ENCODE assay signal across 8 mouse cellular contexts in genomic region chr12:111536746-111537145, GRCm38 (mm10). TPM values are rescaled to one million over a fixed set of nuclear protein-coding genes. Genes with fewer than 3 reads are reported as not detected.
DNase-seq lines count a peak whose midpoint lies in the region; ATAC-seq and TF ChIP-seq lines count a peak whose summit lies in the region.

No protein-coding gene starts in this region.

- DNase-seq in kidney, adult 2 months = peak; percentile 50
- no peak for DNase-seq in kidney, adult 9 months
- peak; percentile 16 for DNase-seq in brain, embryonic 14.5 days (ENCODE audit: low read depth)
- DNase-seq in thymus, postnatal 0 days (ENCODE audit: low spot score) = no peak
- no peak for DNase-seq in right cerebral cortex, postnatal 4 days

- WGBS in kidney, adult 2 months = 14% methylated on average over 4 of the region's 4 CpGs
- 39% methylated on average over 4 of the region's 4 CpGs for WGBS in hindbrain, embryonic 15.5 days
- WGBS in midbrain, embryonic 15.5 days = 33% methylated on average over 4 of the region's 4 CpGs

- peak overlapping the region; percentile 98 for H3K27ac ChIP-seq in kidney, adult 2 months (ENCODE audit: insufficient read depth, low read depth, low read length)
- peak overlapping the region; percentile 97 for H3K27ac ChIP-seq in hindbrain, embryonic 15.5 days (replicated peaks)
- peak overlapping the region; percentile 92; the same call in 1 of the 2 replicates for H3K27ac ChIP-seq in midbrain, embryonic 15.5 days

- no peak for ATAC-seq in hindbrain, embryonic 15.5 days (ENCODE audit: low FRiP score, low read depth)
- no peak for ATAC-seq in midbrain, embryonic 15.5 days (replicated peaks)
- ATAC-seq in monocyte, adult 5-6 weeks (replicated peaks; ENCODE audit: insufficient number of reproducible peaks, low FRiP score, low TSS enrichment, poor library complexity, severe bottlenecking) = no peak

- H3K4me1 ChIP-seq in kidney, adult 2 months (ENCODE audit: control insufficient read depth, insufficient read depth, low read length) = peaks cover 12% of the 10 kb centered on the region; the same call in 1 of the 2 replicates
- H3K4me1 ChIP-seq in hindbrain, embryonic 15.5 days (replicated peaks) = peaks cover 32% of the 10 kb centered on the region
- H3K4me1 ChIP-seq in midbrain, embryonic 15.5 days = peaks cover 32% of the 10 kb centered on the region

- H3K4me2 ChIP-seq in hindbrain, embryonic 15.5 days = peak overlapping the region; percentile 78
- H3K4me2 ChIP-seq in midbrain, embryonic 15.5 days = peak overlapping the region; percentile 76

- H3K27me3 ChIP-seq in kidney, adult 2 months (replicated peaks; ENCODE audit: control insufficient read depth, insufficient read depth, low read length) = no peaks in the 10 kb centered on the region
- no peaks in the 10 kb centered on the region for H3K27me3 ChIP-seq in hindbrain, embryonic 15.5 days
- H3K27me3 ChIP-seq in midbrain, embryonic 15.5 days (replicated peaks) = no peaks in the 10 kb centered on the region

- no peak for TF ChIP-seq CTCF in kidney, adult 2 months (conservative IDR thresholded peaks at IDR 0.05; ENCODE audit: insufficient read depth, insufficient read length, low read depth, low read length)
- TF ChIP-seq CTCF in brain, embryonic 14.5 days (IDR thresholded peaks at IDR 0.05; ENCODE audit: borderline replicate concordance, extremely low read depth, insufficient read depth, insufficient read length) = no peak

- peak overlapping the region; percentile 97 for H3K4me3 ChIP-seq in kidney, adult 2 months (ENCODE audit: insufficient read depth, low read depth, low read length)
- H3K4me3 ChIP-seq in hindbrain, embryonic 15.5 days = peak overlapping the region; percentile 98
- H3K4me3 ChIP-seq in midbrain, embryonic 15.5 days = peak overlapping the region; percentile 61

- peaks cover 11% of the 10 kb centered on the region for H3K36me3 ChIP-seq in kidney, adult 2 months (ENCODE audit: control insufficient read depth, insufficient read depth, low read length)
- peaks cover 24% of the 10 kb centered on the region for H3K36me3 ChIP-seq in hindbrain, embryonic 15.5 days
- peaks cover 20% of the 10 kb centered on the region for H3K36me3 ChIP-seq in midbrain, embryonic 15.5 days (replicated peaks)

- no peaks in the 10 kb centered on the region for H3K9me3 ChIP-seq in hindbrain, embryonic 15.5 days
- no peaks in the 10 kb centered on the region for H3K9me3 ChIP-seq in midbrain, embryonic 15.5 days

- H3K9ac ChIP-seq in hindbrain, embryonic 15.5 days = peak overlapping the region; percentile 99
- H3K9ac ChIP-seq in midbrain, embryonic 15.5 days = peak overlapping the region; percentile 89

- TF ChIP-seq POLR2A in kidney, adult 2 months (IDR thresholded peaks at IDR 0.05; ENCODE audit: low read depth, low read length) = no peak
- no peak for TF ChIP-seq POLR2A in brain, embryonic 14.5 days (IDR thresholded peaks at IDR 0.05; ENCODE audit: borderline replicate concordance, extremely low read depth, insufficient read depth, insufficient read length, poor library complexity, severe bottlenecking)

RNA-seq across cellular contexts. Expression of gene Eif5, which starts 1.1 kb away (rescaled TPM):
- polyA plus RNA-seq in kidney, adult 2 months (2012; rRNA removed) = 90.3 and 91.1 TPM in 2 replicates
- polyA plus RNA-seq in brain, embryonic 14.5 days (2012; rRNA removed) = 147 and 167 TPM in 2 replicates
- polyA plus RNA-seq in hindbrain, embryonic 15.5 days (2015; fragmentation: Nextera tagmentation; extraction: Ambion mirVana) = 490 and 510 TPM in 2 replicates
- 475 and 505 TPM in 2 replicates for polyA plus RNA-seq in midbrain, embryonic 15.5 days (2015; fragmentation: Nextera tagmentation; extraction: Ambion mirVana)
- 660 and 662 TPM in 2 replicates for polyA plus RNA-seq in thymus, postnatal 0 days (2015; fragmentation: Nextera tagmentation; extraction: Ambion mirVana)
- total RNA-seq in monocyte, adult 5-6 weeks (2017) = 371 to 483 TPM (median 423 TPM) in 3 replicates

RNA-seq across cellular contexts. Expression of gene Mark3, which starts 37.6 kb away (rescaled TPM):
- polyA plus RNA-seq in kidney, adult 2 months (2012; rRNA removed) = 33.7 and 37.4 TPM in 2 replicates
- 100 and 112 TPM in 2 replicates for polyA plus RNA-seq in brain, embryonic 14.5 days (2012; rRNA removed)
- polyA plus RNA-seq in hindbrain, embryonic 15.5 days (2015; fragmentation: Nextera tagmentation; extraction: Ambion mirVana) = 52.2 and 52.3 TPM in 2 replicates
- polyA plus RNA-seq in midbrain, embryonic 15.5 days (2015; fragmentation: Nextera tagmentation; extraction: Ambion mirVana) = 53.1 and 55.4 TPM in 2 replicates
- 25.5 and 35.1 TPM in 2 replicates for polyA plus RNA-seq in thymus, postnatal 0 days (2015; fragmentation: Nextera tagmentation; extraction: Ambion mirVana)
- 92.2 to 123 TPM (median 92.7 TPM) in 3 replicates for total RNA-seq in monocyte, adult 5-6 weeks (2017)

RNA-seq across cellular contexts. Expression of gene Gm266, which starts 51.1 kb away (rescaled TPM):
- polyA plus RNA-seq in kidney, adult 2 months (2012; rRNA removed) = 2.8 and 4.3 TPM in 2 replicates
- polyA plus RNA-seq in brain, embryonic 14.5 days (2012; rRNA removed) = 2.3 and 2.7 TPM in 2 replicates
- 3.1 and 3.4 TPM in 2 replicates for polyA plus RNA-seq in hindbrain, embryonic 15.5 days (2015; fragmentation: Nextera tagmentation; extraction: Ambion mirVana)
- polyA plus RNA-seq in midbrain, embryonic 15.5 days (2015; fragmentation: Nextera tagmentation; extraction: Ambion mirVana) = 1.6 and 1.8 TPM in 2 replicates
- 20.6 and 21.1 TPM in 2 replicates for polyA plus RNA-seq in thymus, postnatal 0 days (2015; fragmentation: Nextera tagmentation; extraction: Ambion mirVana)
- total RNA-seq in monocyte, adult 5-6 weeks (2017) = not detected in 3 replicates

Comparison
In these comparisons a context has a peak if more than half of its experiments do, and no peak if none do; other contexts are left out.
1. DNase-seq: peak in kidney, adult 2 months (single experiment) and brain, embryonic 14.5 days (single experiment); none in kidney, adult 9 months (single experiment), thymus, postnatal 0 days (single experiment) and right cerebral cortex, postnatal 4 days (single experiment).
2. Peak in every context shown above with its lines, with median percentiles within 50 percentile points of each other: H3K27ac ChIP-seq and H3K4me3 ChIP-seq.